Mouse (Mus musculus) hematopoietic stem cell, adult 5-6 weeks (primary cell): ENCODE data around the gene Kng2. TPM values are rescaled to one million over a fixed set of nuclear protein-coding genes. Genes with fewer than 3 reads are reported as not detected.
"Not testable (repeated sequence)": the region's sequence is repeated elsewhere in the genome, so short reads cannot be mapped to it uniquely, and the experiment has no call there.

Experiments used
- ATAC-seq, 2 experiments: fragments of 125-278 bp in 1 of 2; replicated peaks in 1 of 2; 2 replicates each; pipeline ENCODE4 v1.8.0; 2016 to 2017; ENCODE audit warnings: inconsistent platforms in 2 of 2, mild to moderate bottlenecking in 2 of 2, moderate number of reproducible peaks in 2 of 2, low read depth in 1 of 2, moderate TSS enrichment in 1 of 2; ENCODE audit not compliant: low FRiP score in 2 of 2, poor library complexity in 2 of 2, severe bottlenecking in 2 of 2, insufficient read depth in 1 of 2, low TSS enrichment in 1 of 2
- total RNA-seq: library from RNA; stranded (forward); fragments of 172-1452, 232-1000 nt; gene quantifications from 2 replicates; pipeline ENCODE4 v1.2.3, GENCODE M21; 2017

Gene Kng2
- total RNA-seq, 1 experiment from 2014 or later: not detected

DNA sequence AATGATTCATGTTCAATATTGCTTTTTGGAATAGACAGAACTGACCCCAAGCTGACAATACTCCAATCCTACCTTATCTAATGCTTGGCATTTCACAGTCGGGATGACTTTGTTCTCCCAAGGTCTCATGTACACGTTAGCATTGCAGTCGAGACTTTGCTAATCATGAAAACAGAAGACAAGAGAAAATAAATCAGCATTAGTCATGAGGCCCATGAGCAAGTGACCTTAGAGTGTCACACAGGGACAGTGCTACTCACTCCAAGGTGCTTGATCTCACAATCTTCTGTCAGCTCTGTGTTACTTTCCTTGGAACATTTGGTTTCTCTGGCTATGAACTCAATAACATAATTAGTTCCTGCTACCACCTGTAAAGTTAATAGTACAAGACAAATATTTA lies 32.3 kb downstream of the Kng2 start:
- ATAC-seq: not testable (repeated sequence)

DNA sequence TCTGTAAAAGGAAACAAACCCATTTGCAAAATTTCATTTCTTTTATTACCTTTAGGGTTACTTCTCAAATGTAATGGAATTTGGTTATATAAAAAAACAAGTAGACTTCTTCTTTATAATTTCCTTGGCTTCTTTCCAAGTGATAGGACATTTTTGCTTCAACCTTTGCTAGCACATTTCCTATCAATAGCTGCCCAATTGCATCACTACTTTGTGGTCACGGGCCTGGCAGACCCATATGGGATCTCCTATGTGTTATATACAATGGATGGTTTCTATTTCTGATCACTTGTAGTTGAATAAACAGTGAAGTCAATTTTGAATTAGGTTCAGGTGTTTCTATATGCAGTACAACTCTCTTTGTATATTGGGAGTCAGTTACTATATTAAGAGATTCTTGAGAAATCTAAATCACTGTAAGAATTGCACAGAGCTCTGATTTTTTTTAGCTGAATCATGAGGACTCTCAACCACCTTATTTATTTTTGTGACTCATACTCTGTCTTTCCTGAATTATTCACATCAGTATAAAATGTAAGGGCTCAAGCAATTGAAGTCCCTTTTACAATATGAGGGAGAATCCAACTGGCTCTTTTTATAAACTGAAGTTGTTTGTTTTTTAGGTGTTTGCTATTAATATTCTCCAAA lies 61.8 kb downstream of the Kng2 start:
- ATAC-seq: no peak

DNA sequence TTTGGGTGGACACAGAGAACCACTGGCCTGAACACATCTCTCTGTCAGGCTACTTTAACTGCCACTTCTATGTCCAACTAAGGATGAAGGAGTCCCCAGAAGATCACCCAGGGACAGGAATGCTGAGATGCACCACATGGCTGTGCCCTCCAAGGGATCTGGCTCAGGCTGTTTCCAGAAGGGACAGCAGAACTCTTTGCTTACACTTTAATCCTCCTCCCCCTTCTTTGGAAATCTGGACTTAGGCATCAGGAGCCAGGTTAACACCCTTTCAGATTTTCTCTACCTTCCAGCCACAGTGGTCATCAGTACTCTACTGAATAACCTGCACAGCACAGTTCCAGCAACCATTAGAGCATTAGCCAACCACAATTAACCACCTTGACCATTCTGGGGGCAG lies 66.0 kb downstream of the Kng2 start:
- ATAC-seq: no peak

DNA sequence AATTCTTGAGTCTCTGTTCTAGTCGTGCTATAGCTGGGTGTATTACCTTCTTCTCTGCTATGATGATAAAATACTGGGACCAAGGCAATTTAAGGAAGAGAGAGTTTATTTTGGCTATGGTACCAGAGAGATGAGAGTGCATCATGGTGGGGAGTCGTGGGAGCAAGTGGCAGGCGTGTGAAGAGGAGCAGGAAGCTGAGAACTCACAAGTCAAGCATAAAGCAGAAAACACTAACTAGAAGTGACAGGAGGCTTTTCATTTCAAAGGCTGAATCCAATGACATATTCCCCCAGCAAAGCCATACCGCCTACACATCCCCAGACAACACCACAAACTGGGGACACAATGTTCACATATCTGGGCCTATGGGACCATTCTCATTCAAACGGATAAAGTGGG lies 67.0 kb downstream of the Kng2 start:
- ATAC-seq: no peak

DNA sequence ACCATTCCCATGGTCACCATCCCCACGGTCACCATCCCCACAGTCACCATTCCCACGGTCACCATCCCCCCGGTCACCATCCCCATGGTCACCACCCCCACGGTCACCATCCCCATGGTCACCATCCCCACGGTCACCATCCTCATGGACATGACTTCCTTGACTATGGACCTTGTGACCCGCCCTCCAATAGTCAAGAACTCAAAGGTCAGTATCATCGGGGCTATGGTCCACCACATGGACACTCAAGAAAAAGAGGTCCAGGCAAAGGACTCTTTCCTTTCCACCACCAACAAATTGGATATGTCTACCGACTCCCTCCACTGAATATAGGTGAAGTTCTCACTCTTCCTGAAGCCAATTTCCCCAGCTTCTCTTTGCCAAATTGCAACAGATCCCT lies 68.2 kb downstream of the Kng2 start:
- no peak for ATAC-seq

DNA sequence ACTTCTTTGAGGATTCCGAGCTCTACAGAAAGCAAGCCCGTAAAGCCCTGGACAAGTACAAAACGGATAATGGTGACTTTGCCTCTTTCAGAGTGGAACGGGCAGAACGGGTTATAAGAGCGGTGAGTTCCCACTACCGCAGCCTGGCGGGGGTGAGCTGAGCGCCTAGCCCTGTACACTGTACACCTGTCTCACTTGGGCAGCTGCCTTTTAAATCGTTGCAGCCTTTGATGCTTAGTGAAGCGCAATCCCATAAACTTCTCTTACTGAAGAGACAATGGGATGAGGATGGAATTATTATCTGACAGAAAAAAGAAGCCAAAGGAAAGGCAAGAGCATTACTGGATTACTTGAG lies 73.2 kb downstream of the Kng2 start:
- ATAC-seq: no peak

DNA sequence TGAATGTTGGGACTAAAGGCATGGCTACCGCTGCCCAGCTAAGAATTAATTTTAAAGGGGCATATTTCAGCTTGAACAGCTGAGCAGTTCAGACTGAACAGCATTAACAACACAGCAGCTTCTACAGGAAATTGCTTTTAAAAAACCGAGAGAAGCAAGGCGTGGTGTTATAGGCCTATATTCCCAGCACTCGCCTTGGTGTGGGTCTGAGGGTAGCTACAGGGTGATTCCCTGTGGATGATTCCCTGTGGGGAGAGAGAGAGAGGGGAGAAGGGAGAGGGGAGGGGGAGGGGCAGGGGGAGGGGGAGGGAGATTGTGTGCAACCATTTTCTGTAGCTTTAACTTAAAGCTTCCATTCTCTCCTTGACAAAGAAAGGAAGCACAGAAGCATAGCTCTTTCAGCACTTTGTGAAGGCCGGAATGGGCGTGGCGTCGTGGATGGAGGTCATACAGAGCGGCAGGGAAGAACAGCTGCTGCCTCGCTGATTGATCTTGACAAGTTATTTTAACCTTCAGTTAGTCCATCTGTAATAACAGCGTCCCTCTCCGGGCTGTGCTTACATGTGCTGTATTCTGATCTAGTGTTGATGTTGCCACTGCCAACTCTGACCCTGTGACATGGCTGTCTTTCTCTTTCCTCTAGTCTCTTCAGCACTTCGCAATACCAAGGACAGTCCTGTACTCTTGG lies 73.7 kb downstream of the Kng2 start:
- no peak for ATAC-seq

DNA sequence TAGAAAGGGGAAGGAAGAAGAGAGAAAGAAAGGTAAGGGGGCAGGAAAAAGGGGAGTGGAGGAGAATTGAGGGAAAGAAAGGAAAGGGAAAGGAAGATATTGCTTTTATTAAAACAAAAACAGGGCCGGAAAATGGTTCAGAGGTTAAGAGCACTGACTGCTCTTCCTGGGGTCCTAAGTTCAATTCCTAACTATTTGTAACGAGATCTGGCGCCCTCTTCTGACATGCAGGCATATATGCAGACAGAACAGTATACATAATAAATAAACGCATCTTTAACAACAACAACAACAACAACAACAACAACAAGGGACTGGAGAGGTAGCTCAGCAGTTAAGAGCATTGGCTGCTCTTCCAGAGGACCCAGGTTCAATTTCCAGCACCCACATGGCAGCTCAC lies 76.2 kb downstream of the Kng2 start:
- ATAC-seq: no peak

DNA sequence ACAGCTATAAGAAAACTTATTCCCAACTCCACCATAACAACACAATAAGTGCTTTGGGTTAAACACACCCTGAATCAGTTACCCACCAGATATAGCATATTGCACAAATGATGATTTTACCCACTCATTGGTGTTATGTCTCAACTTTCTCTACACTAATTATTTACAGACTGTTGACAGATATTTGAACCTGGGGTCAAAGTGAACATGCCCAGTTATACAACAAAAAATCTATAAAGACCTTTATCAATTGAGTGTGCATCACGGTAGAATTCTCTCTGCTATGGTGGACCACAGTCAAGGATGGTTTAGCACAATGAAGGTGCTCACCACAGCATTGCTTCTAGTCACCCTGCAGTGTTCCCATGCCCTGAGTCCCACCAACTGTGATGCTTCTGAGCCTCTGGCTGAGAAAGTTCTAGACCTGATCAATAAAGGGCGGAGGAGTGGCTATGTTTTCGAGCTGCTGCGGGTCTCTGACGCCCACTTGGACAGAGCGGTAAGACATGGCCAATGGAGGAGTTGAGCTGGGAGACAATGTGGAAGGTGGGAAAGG lies 78.4 kb downstream of the Kng2 start, which contains the start of gene Hrg:
Gene Hrg (plus strand): TSS at position 233 of the 556 bp plus-strand sequence.
- ATAC-seq: no peak

DNA sequence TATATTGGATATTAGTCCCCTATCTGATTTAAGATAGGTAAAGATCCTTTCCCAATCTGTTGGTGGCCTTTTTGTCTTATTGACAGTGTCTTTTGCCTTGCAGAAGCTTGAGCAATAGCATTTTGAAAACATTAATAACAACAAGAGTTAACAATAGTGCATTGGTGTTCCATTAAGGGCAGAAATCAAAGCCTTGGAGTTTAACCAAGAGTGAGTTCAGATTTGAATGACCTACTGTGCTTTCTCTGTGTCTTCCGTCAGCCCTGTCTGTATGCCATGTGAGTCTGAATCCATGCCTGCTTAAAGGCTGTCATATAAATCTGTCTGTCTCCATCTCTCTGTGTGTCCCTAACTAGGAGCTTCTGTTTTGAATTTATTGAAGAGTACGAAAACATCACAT lies 81.9 kb downstream of the Kng2 start:
- ATAC-seq: no peak

DNA sequence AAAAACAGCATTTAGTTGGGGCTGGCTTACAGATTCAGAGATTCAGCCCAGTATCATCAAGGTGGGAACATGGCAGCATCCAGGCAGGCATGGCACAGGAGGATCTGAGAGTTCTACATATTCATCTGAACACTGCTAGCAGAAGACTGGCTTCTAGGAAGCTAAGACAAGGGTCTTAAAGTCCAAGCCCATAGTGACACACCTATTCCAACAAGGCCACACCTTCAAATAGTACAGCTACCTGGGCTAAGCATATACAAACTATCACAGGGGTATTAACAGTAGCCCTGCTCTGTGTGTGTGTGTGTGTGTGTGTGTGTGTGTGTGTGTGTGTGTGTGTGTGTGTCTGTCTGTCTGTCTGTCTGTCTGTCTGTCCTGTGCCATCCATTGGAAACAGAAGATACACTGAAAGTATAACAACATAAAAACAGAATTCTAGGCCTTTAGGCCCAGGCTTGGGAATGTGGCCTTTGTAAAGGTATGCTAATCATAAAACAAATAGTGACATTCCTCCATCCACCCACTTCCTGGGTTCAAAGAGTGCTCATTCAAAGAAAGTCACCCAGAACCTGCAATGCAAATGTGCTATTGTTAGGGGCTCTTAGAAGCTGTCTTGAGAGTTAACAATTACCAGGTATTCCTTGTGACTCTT lies 87.3 kb downstream of the Kng2 start:
- ATAC-seq: not testable (repeated sequence)

DNA sequence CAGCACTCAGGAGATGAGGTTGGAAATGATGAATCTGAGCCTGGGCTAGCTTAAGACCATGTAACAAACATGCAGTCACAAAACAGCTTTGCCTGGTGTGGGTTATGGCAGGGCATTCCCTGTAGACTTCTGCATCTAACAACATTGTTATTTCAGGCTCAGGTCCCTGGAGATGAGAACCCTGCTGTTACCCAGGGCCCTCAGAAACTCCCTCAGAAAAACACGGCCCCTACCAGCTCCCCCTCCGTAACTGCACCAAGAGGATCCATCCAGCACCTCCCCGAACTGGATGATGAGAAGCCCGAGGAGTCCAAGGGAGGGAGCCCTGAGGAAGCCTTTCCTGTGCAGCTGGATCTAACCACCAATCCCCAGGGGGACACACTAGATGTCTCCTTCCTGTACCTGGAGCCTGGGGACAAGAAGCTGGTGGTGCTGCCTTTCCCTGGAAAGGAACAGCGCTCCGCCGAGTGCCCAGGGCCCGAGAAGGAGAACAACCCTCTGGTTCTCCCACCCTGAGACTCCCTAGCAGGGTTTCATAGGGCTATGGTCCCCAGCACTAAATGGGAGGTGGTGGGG lies 90.1 kb downstream of the Kng2 start:
- ATAC-seq: no peak

DNA sequence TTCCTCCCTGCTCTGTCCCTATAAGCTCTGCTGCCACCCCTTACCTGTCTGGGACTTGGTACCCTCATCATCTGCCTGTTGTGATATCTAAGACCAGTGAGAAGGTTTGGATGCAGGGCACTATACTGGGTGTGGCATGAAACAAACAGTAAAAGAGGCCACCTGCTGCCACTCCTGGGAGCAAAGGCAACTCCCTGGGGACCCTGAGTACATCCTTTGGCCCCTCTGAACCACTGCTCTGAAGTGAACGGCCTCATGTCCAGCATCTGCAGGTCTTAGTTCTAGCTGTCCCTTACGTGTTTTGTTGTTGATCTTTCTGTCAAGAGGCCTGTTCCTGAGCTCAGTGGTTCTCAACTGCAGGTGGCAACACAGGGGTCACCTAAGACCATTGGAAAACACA lies 90.7 kb downstream of the Kng2 start:
- no peak for ATAC-seq

DNA sequence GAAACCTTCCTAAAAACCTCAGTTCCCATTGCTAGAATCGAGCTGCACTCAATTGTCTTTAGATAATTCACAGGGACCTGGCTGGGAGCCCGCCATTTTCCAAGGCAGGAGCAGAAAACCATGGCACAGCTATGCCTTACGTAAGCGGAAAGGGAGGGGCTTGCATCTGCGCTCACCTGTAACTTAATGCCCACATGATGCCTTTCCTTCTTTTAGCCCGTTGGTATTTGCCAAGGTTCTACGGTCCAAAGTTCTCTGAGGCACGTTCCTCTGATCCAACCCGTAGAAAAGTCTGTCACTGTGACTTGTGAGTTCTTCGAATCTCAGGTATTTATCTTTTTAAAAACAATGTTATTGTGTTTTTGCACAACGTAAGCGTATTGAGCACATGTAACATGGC lies 91.7 kb downstream of the Kng2 start:
- no peak for ATAC-seq

Other genes starting within 250 kb of the Kng2 start
- gene Crygs, start 217.9 kb downstream of the Kng2 start, total RNA-seq: not detected in 2 replicates
- 16.9 and 23.7 TPM in 2 replicates for gene Tbccd1, start 171.8 kb downstream of the Kng2 start, total RNA-seq
- gene Dnajb11, start 171.6 kb downstream of the Kng2 start, total RNA-seq: 88.0 and 110 TPM in 2 replicates
- gene Ahsg, start 138.2 kb downstream of the Kng2 start, total RNA-seq: not detected in 2 replicates
- gene Fetub, start 111.1 kb downstream of the Kng2 start, total RNA-seq: 1.1 TPM in 1 of 2 replicates, not detected in the other
- not detected in 2 replicates for gene Hrg, start 78.4 kb downstream of the Kng2 start, total RNA-seq
- not detected in 2 replicates for gene Kng1, start 28.4 kb upstream of the Kng2 start, total RNA-seq
- 1,260 and 1,493 TPM in 2 replicates for gene Eif4a2, start 78.0 kb upstream of the Kng2 start, total RNA-seq
- 59.0 and 75.0 TPM in 2 replicates for gene Rfc4, start 98.3 kb upstream of the Kng2 start, total RNA-seq
- not detected in 2 replicates for gene Adipoq, start 117.1 kb upstream of the Kng2 start, total RNA-seq
- 1.2 and 2.1 TPM in 2 replicates for gene St6gal1, start 195.3 kb upstream of the Kng2 start, total RNA-seq